Mouse (Mus musculus) forebrain, embryonic 16.5 days (tissue): Measurements from ENCODE around the gene Slc16a6. TPM values are rescaled to one million over a fixed set of nuclear protein-coding genes. Genes with fewer than 3 reads are reported as not detected.

Experiments
- ATAC-seq: fragments of 200-750 bp; cut with Nextera tagmentation; 2 replicates; pipeline ENCODE4 v1.8.0; 2017; ENCODE audit warnings: mild to moderate bottlenecking, moderate library complexity
- H3K27ac ChIP-seq: fragments of 300-500 bp; sonication (generic); 2 replicates; pipeline ENCODE4 v1.5.1; 2014; ENCODE audit warnings: low read length, control low read depth
- H3K27me3 ChIP-seq: fragments of 300-500 bp; sonication (generic); replicated peaks from 2 replicates; pipeline ENCODE4 v1.6.1; 2014; ENCODE audit warnings: low read length; ENCODE audit not compliant: control insufficient read depth, insufficient read depth
- H3K36me3 ChIP-seq: fragments of 300-500 bp; sonication (generic); 2 replicates; pipeline ENCODE4 v1.6.1; 2014; ENCODE audit not compliant: control insufficient read depth, insufficient read depth
- H3K4me1 ChIP-seq: fragments of 300-500 bp; sonication (generic); replicated peaks from 2 replicates; pipeline ENCODE4 v1.6.1; 2014; ENCODE audit warnings: low read length; ENCODE audit not compliant: control insufficient read depth, insufficient read depth
- H3K4me2 ChIP-seq: fragments of 300-500 bp; sonication (generic); 2 replicates; pipeline ENCODE4 v1.6.1; 2014; ENCODE audit warnings: mild to moderate bottlenecking, low read length, control low read depth
- H3K4me3 ChIP-seq: fragments of 300-500 bp; sonication (generic); replicated peaks from 2 replicates; pipeline ENCODE4 v1.5.1; 2014; ENCODE audit warnings: mild to moderate bottlenecking, low read length, control low read depth
- H3K9ac ChIP-seq: fragments of 300-500 bp; sonication (generic); replicated peaks from 2 replicates; pipeline ENCODE4 v1.6.1; 2014; ENCODE audit warnings: low read depth, low read length, control low read depth
- H3K9me3 ChIP-seq: fragments of 300-500 bp; sonication (generic); 2 replicates; pipeline ENCODE4 v1.6.1; 2016; ENCODE audit warnings: low read length; ENCODE audit not compliant: control insufficient read depth
- WGBS: fragments of 180-500 bp; shearing (Covaris S2); extraction: QIAGEN DNeasy Blood & Tissue Kit; methylation state at CpG from one replicate; pipeline ENCODE4 v1.1.7; 2014; 5-methylcytosine and 5-hydroxymethylcytosine counted together
- polyA plus RNA-seq: library from polyadenylated mRNA; unstranded; fragments of >200 nt; fragmentation: Nextera tagmentation; extraction: Ambion mirVana; gene quantifications from 2 replicates; pipeline ENCODE4 v1.2.1, GENCODE M21; 2015

The Slc16a6 gene
- polyA plus RNA-seq, 1 experiment from 2014 or later: 4.1 TPM

GRCm38 (mm10) chr11:109475717-109476116, 2.3 kb upstream of the Slc16a6 start:
- no peak overlapping the region for H3K4me2 ChIP-seq
- no peak overlapping the region for H3K27ac ChIP-seq
- no peaks in the 10 kb centered on the region for H3K27me3 ChIP-seq
- H3K36me3 ChIP-seq: no peaks in the 10 kb centered on the region
- no peak overlapping the region for H3K9ac ChIP-seq
- no peak for ATAC-seq
- no peak overlapping the region for H3K4me3 ChIP-seq
- 61% methylated on average over 4 of the region's 4 CpGs for WGBS
- H3K9me3 ChIP-seq: no peaks in the 10 kb centered on the region
- peaks cover 16% of the 10 kb centered on the region for H3K4me1 ChIP-seq

GRCm38 (mm10) chr11:109474836-109475235, 1.4 kb upstream of the Slc16a6 start:
- ATAC-seq: no peak
- no peaks in the 10 kb centered on the region for H3K27me3 ChIP-seq
- no peaks in the 10 kb centered on the region for H3K36me3 ChIP-seq
- no peaks in the 10 kb centered on the region for H3K9me3 ChIP-seq
- no peak overlapping the region for H3K4me3 ChIP-seq
- H3K9ac ChIP-seq: no peak overlapping the region
- H3K27ac ChIP-seq: no peak overlapping the region
- WGBS: 75% methylated on average over 13 of the region's 13 CpGs
- no peak overlapping the region for H3K4me2 ChIP-seq
- H3K4me1 ChIP-seq: peaks cover 16% of the 10 kb centered on the region

DNA sequence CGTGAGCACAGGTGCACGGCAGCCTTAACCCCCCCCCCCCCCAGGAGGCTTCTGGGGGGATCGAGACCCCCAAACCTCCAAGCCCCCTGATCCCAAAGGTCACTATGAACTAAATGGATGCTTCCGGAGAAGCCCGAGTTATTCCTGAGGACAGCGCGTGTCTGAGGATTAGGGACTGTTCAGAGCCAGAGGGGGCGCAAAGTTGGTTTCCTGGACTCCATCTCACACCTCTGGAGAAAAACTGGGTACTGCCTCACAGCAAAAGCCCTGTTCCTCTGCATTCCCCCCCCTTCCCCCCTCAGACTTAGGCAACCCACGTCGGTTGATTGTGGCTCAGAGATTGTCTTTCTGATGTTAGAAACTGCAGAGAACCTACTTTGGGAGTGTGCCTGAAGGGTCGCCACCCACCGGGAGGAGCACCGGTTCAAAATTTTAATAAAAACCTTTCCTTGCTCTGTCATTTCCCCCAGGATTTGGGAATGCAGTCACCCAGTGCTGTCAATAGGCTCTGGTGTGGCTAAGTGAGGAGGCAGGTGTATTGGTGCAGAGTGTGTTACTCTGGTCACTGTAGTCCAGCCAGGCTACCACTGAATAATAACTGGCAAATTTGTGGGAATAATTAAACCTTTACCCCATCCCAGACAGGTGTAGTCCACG, 816 bp upstream of the Slc16a6 start:
- Histone ChIP-seq H3K4me2 (peak overlapping the region; percentile 83), H3K4me1 (peaks cover 16% of the 10 kb centered on the region), H3K4me3 (peak overlapping the region; percentile 76), H3K27ac (peak overlapping the region; percentile 88), H3K36me3 (no peaks in the 10 kb centered on the region), H3K9ac (peak overlapping the region; percentile 88), H3K27me3 (no peaks in the 10 kb centered on the region), H3K9me3 (no peaks in the 10 kb centered on the region)
- ATAC-seq: peak; percentile 34
- 11% methylated on average over 14 of the region's 14 CpGs for WGBS

DNA sequence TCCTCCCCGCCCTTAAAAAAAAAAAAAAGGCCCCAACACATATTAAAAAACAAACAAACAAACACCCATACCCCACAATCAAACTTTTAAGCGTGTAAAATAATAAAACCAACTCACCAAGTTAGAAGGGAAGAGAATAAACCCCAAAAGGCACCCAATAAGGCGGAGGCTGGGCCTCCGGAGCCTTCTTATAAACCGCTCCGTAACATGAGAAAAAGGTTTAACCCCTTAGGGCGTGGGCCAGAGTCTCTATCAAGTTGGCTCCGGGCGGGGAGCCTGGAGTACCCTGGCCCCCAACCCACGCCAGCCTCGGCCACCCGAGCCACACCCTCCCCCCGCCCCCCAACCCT, 602 bp downstream of the Slc16a6 start:
- H3K27me3 ChIP-seq: no peaks in the 10 kb centered on the region
- ATAC-seq: peak; percentile 49
- 0% methylated on average over 13 of the region's 13 CpGs for WGBS

GRCm38 (mm10) chr11:109472171-109472691, 1.2 kb downstream of the Slc16a6 start:
- WGBS: under 1% methylated on average over 33 of the region's 33 CpGs
- peak overlapping the region; percentile 88 for H3K9ac ChIP-seq
- H3K4me1 ChIP-seq: peaks cover 16% of the 10 kb centered on the region
- no peak overlapping the region for H3K27ac ChIP-seq
- no peak for ATAC-seq
- H3K27me3 ChIP-seq: no peaks in the 10 kb centered on the region
- no peaks in the 10 kb centered on the region for H3K36me3 ChIP-seq
- H3K9me3 ChIP-seq: no peaks in the 10 kb centered on the region
- peak overlapping the region; percentile 76 for H3K4me3 ChIP-seq
- peak overlapping the region; percentile 83 for H3K4me2 ChIP-seq

More for the DNA sequence above, 602 bp downstream of the Slc16a6 start:
- Histone ChIP-seq H3K9ac (peak overlapping the region; percentile 88), H3K9me3 (no peaks in the 10 kb centered on the region), H3K4me1 (peaks cover 16% of the 10 kb centered on the region), H3K36me3 (no peaks in the 10 kb centered on the region), H3K27ac (peak overlapping the region; percentile 88), H3K4me2 (peak overlapping the region; percentile 83), H3K4me3 (peak overlapping the region; percentile 76)

DNA sequence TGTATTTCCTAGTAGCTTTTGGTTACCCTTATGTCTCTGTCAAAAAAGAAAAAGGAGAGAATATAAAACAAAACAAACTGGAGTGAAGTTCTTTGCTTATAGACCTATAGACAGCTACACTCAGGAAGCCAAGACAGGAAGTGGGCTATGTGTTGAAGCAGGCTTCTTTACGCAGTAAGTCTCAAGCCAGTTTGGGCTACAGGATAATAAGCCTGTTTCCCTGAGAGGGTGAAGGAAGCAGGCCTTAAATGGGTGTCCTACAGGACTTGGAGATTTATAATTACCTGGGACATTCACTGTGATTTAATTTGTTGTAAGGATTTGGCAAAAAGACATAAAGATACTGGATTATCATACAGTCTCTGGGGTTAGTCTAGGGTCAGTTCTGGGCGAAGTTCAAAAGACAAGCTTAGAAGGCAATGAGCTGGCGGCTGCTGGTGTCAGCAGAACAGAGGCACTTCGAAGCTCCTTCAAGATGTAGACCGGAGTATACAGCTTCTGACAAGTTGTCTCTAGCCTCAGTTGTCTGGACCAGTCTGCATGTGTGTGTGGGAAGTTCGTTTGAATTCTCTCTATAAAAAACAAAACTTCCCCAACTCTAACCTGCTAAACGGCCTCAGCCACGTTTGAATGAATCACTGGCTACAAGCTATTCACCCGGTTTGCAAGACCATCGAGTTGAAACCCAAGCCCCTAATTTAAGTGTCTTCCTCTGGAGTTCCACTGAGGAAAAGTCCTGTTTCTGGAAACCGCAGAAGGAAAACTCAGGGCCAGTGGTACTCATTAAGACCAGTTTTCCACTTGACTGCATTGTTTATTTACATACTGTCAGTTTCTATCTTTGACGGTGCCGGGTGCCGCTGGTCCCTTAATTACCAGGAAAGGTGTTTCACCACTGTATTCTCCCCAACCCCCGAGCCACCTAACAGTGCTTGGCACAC, 2.2 kb downstream of the Slc16a6 start:
- Histone ChIP-seq H3K27me3 (no peaks in the 10 kb centered on the region), H3K4me3 (peak overlapping the region; percentile 76; the same call in 1 of the 2 replicates), H3K4me2 (peak overlapping the region; percentile 83), H3K27ac (no peak overlapping the region), H3K36me3 (no peaks in the 10 kb centered on the region), H3K9me3 (no peaks in the 10 kb centered on the region), H3K4me1 (peaks cover 14% of the 10 kb centered on the region), H3K9ac (no peak overlapping the region)
- WGBS: 31% methylated on average over 15 of the region's 15 CpGs
- ATAC-seq: no peak

- Histone ChIP-seq H3K4me2 (no peak overlapping the region), H3K9me3 (no peaks in the 10 kb centered on the region), H3K27ac (no peak overlapping the region), H3K4me1 (peaks cover 14% of the 10 kb centered on the region), H3K36me3 (no peaks in the 10 kb centered on the region), H3K4me3 (no peak overlapping the region), H3K9ac (no peak overlapping the region), H3K27me3 (no peaks in the 10 kb centered on the region)
- WGBS: 66% methylated on average over 9 of the region's 9 CpGs
- no peak for ATAC-seq
Observed at GRCm38 (mm10) chr11:109470170-109470569, 3.2 kb downstream of the Slc16a6 start.

DNA sequence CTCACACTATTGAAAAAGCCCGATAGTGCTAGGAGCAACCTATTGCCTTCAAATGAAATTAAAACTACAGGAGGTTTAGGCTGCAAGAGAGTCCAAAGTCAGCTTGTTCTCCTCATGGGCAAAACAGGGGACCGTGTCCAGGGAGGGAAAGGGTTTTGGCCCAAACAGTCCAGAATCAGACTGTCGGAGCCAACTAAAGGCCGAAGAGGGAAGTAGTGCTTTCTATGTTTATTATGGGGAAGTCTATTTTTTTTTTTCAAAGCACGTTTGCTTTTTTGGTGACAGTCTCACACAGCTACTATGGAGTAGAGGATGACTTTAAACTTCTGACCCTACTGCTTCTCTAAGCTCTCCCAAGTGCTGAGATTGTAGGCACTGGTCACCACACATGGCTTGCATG, 5.3 kb downstream of the Slc16a6 start:
- Histone ChIP-seq H3K4me2 (no peak overlapping the region), H3K27me3 (no peaks in the 10 kb centered on the region), H3K27ac (no peak overlapping the region), H3K4me1 (peaks cover 9% of the 10 kb centered on the region), H3K4me3 (no peak overlapping the region), H3K36me3 (no peaks in the 10 kb centered on the region), H3K9ac (no peak overlapping the region), H3K9me3 (no peaks in the 10 kb centered on the region)
- no peak for ATAC-seq
- WGBS: 90% methylated on average over 5 of the region's 5 CpGs

GRCm38 (mm10) chr11:109466987-109467386, 6.4 kb downstream of the Slc16a6 start:
- no peak overlapping the region for H3K27ac ChIP-seq
- no peak overlapping the region for H3K4me2 ChIP-seq
- 88% methylated on average over 8 of the region's 8 CpGs for WGBS
- no peak for ATAC-seq
- H3K36me3 ChIP-seq: no peaks in the 10 kb centered on the region
- H3K4me1 ChIP-seq: peaks cover 3% of the 10 kb centered on the region
- no peaks in the 10 kb centered on the region for H3K9me3 ChIP-seq
- no peaks in the 10 kb centered on the region for H3K27me3 ChIP-seq
- no peak overlapping the region for H3K9ac ChIP-seq
- H3K4me3 ChIP-seq: no peak overlapping the region
